Mouse (Mus musculus) CH12.LX (cell line): ENCODE data around the gene Hist1h3f.

ENCODE experiments used
- CTCF ChIP-seq, 2 experiments: IDR thresholded peaks in 1 of 2; conservative IDR thresholded peaks in 1 of 2; 2 replicates each; pipeline ENCODE4 v1.5.1; 2011 to 2012; ENCODE audit warnings: low read depth in 2 of 2, low read length in 2 of 2, improper control_type of control experiment in 1 of 2, inconsistent platforms in 1 of 2, mild to moderate bottlenecking in 1 of 2, moderate library complexity in 1 of 2
- EP300 ChIP-seq: IDR thresholded peaks from 2 replicates; pipeline ENCODE4 v1.6.1; 2011; ENCODE audit warnings: low read length, improper control_type of control experiment
- MAFK ChIP-seq: IDR thresholded peaks from 2 replicates; pipeline ENCODE4 v1.6.1; 2011; ENCODE audit warnings: low read length, improper control_type of control experiment; ENCODE audit not compliant: insufficient replicate concordance
- MXI1 ChIP-seq: IDR thresholded peaks from 2 replicates; pipeline ENCODE4 v1.6.1; 2011; ENCODE audit warnings: mild to moderate bottlenecking, low read depth, low read length, improper control_type of control experiment
- NELFE ChIP-seq: IDR thresholded peaks from 2 replicates; pipeline ENCODE4 v1.6.1; 2011; ENCODE audit warnings: low read depth, low read length, improper control_type of control experiment
- NRF1 ChIP-seq: IDR thresholded peaks from 2 replicates; pipeline ENCODE4 v1.6.1; 2014; ENCODE audit warnings: low read depth, mild to moderate bottlenecking, inconsistent platforms, low read length, improper control_type of control experiment, moderate library complexity
- POLR2A ChIP-seq: IDR thresholded peaks from 2 replicates; pipeline ENCODE4 v1.6.1; 2011; ENCODE audit warnings: low read depth, mild to moderate bottlenecking, improper control_type of control experiment, low read length
- RAD21 ChIP-seq: IDR thresholded peaks from 2 replicates; pipeline ENCODE4 v1.6.1; 2011; ENCODE audit warnings: low read depth, mild to moderate bottlenecking, low read length, improper control_type of control experiment, moderate library complexity
- USF1 ChIP-seq: IDR thresholded peaks from 2 replicates; pipeline ENCODE4 v1.6.1; 2014; ENCODE audit warnings: low read depth, mild to moderate bottlenecking, inconsistent platforms, low read length, improper control_type of control experiment
- ZMIZ1 ChIP-seq: IDR thresholded peaks from 2 replicates; pipeline ENCODE4 v1.6.1; 2012; ENCODE audit warnings: low read depth, mild to moderate bottlenecking, inconsistent platforms, low read length, improper control_type of control experiment

- no peak for TF ChIP-seq CTCF (conservative IDR thresholded peaks at IDR 0.05 in 1 of 2, IDR thresholded peaks at IDR 0.05 in 1 of 2; ENCODE audit: low read depth in 2 of 2, low read length in 2 of 2)
- no peak for TF ChIP-seq POLR2A
- TF ChIP-seq NRF1, result no peak
- TF ChIP-seq ZMIZ1, result no peak
- no peak for TF ChIP-seq MAFK
- no peak for TF ChIP-seq MXI1
- TF ChIP-seq EP300, result peak; percentile 36; the same call in 1 of the 2 replicates
- TF ChIP-seq RAD21, result no peak
- TF ChIP-seq USF1, result no peak
- no peak for TF ChIP-seq NELFE
Observed at GRCm38 (mm10) chr13:23551931-23552914, 8.4 kb downstream of the Hist1h3f start.
